Mouse (Mus musculus): ENCODE data around the gene Swi5.

Swi5 gene

DNA sequence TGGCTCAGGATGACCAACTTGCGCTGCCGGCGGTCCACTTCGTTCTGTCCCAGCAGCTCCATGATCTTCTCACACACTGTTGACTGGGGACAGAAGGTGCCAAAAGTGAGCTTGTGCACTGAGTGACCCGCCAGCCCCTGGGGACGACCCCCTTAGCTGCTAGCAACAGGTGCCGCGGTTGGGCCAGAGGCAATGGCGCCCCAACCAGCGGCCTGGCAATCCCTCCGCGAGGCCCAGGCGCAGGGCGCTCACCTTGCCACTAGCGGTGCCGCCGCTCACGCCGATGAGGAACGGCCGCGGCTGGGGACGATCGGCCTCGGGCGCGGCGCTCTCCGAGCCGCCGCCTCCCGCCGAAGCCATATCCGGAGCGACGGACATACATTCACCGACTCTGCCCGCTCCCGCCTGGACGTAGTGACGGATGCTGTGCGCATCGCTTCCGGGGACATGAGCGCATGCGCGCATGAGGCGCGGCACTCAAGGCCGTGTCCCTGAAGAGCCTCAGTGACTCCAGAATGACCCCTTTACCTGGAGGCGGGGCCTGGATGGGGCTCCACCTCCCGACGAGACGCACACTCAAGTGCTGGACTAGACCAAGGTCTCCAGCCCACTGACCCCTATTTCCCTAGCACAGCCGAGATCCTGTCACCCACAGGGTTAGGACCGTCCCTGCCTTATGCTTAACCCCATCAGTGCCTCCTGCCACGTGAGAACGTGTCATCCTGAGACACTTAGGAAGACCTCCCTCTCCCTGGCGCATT, 28.0 kb downstream of the Swi5 start, which contains the start of gene Uck1:
Gene Uck1, minus strand, starts transcription at position 503 of the 761 bp plus-strand sequence.
- DNase-seq: peak; percentile 90 to 94

DNA sequence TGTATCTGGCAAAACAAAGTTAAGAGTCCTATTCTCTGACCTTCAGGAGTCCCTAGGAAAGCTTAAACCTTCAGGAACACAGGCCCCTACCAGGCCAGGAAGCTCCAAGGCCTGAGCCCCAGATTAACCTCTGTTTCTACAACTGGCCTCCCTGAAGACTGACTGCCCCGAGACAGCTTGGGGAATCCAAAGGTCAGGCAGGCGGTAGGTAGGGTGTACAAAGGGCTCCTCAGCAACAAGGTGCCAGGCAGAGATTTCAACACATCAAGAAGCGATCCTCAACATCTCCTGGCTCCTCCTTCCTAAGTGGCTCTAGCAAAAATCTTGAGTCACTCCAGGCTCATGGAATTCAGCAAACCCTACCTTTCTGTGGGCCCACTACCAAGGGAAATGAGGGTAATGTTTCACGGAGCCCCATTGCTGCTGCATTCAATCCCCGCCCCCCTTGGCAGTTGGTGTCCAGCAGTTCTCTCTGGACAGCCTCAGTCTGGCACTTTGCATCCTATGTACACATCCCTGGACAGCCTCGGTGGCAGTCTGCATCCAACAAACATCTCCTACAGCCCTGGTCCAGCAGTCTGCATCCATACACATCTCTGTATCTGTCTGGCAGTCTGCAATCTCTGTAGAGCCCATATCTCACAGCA, 28.9 kb downstream of the Swi5 start:
- DNase-seq: no peak

DNA sequence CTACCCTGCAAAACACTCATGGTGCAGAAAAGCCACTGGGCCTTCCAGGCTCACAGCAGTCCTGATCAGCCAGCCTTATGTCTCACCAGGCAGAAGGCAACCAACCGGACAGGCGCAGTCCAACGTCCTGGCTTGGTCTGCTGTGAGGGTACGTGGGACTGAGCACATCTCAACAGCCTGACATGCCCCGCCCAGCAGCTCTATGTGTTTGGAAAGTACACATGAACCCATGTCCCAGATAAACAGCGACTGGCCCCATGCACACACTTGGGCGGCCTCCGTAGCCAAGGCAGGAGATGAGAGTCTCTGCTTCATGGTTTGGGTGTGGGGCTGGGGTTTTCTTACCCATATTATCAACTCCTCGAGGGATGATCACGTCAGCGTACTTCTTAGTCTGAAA, 31.6 kb downstream of the Swi5 start:
- DNase-seq: no peak

DNA sequence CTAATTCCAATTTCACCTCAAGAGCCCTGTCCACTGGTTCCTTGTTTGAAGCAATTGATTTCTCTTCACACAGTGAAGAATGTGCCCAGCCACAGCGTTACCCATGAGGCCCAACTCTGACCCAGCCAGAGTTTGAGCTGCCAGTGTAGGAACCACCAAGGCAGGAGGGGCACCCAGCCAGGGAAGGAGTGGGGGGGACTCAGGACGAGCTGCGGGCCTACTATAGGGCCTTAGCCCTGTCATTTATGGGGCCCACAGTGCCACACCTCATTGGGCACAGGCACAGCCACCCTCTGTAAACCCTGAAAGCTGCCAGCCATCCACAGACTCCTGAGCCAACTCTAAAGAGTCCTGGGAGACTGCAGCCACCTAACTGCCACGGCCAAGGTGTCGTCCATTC, 33.3 kb downstream of the Swi5 start:
- DNase-seq: no peak

DNA sequence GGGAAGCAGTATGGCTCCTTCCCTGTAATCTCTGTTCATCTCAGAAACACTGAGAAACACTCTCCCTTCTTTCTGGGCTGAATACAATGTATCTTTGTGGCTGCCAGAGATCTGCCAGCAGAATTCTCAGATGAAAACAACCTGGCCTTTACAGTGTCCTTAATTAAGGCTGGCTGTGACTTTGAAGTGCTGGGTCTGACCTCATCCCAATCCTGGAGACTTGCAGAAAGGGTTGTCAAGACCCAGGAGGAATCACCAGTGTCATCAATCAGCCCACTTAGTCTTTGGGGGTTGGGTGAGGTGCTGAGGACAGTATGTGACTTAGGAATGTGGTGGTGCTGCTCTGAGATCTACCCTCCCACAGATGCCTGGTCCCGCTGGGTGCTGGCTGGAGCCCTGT, 34.5 kb downstream of the Swi5 start:
- no peak for DNase-seq

DNA sequence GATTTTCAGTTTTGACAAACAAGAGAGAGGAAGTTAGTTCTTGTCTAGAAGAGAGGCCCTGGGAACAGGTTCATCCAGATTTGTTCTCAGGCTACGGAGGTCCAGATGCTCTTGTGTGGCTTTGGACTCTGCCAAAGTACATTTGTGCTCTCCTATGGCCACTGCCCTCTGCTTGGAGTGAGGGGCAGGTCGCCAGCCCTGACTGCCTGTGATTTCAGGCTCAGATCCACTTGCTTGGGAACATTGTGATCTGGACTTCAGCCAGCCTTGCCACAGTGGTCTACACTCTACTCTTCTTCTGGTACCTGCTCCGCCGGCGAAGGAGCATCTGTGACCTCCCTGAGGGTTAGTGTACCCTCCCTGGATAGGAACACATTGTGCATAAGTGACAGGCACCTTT, 35.2 kb downstream of the Swi5 start:
- no peak for DNase-seq

DNA sequence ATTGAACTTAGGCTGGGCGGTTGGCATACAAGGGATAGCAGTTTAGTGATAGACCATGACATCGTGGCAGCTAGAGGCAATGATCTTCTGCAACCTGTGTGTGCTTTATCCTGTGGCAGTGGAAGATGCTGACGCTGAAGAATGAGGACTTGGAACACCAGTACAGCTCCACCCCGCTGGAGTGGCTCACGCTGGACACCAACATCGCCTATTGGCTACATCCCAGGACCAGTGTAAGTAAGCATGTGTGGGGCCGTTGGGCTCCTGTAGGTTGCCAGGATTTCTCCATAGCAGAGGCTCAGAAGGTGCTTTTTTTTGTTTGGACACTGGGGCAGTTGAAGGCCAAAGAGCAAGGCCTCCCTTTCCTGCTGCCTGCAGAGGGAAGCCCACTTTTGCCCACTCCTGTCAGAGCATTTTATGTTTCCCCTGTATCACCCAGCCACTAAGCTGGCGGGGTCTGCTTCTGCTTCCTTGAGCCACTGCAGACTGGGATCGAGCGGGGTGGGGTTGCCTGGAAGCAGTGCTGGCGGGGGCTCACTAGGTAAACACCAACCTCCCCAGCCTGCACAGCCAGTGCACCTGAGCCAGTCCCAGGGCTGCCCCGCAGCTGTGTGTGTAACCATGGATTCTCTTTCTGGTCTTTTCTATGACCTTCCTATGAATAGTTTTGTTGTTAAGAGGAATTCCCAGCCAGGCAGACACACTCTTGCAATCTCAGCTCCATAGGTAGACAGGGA, 35.9 kb downstream of the Swi5 start:
- no peak for DNase-seq

DNA sequence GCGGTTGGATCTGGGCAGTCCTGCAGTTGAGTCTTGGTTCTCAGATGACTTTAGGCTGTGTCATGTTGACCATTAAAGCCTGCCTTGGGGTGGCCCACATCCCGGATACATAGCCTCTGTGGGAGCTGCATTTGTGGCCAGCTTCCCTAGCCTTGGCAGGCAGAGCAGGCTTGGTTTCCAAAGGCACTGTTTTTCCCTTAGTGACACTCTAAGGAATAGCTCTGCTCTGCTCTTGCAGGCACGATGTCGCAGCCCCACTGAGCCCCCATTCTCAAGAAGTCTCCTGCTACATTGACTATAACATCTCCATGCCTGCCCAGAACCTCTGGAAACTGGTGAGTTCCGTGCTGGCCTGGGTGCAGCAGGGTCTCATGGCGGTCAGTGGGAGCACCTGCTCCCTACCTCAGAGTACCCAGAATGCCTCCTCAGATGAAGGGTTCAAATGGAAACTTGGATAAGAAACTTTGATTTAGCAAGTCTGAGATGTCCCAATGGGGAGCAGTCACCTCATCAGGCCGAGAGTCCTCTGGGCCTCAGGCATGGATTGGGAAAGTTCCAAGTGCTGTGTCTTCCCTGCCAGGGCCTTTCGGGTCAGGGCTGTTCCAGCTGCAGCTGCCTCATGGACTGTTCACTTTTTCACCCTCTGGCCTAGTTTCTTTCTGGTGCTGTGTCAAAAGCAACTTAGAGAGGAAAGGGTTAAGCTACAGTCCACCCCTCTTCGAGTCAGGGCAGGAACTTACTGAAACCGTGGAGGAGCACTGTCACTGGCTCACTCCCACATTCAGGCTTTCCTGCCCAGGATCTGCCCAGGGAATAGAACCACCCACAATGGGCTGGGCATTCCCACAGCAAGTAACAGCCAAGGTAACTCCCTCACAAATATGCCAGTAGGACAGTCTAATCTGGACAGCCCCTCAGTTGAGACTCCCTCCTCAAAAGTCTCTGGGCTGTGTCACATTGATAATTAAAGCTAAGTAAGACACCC, 39.2 kb downstream of the Swi5 start:
- DNase-seq: no peak

DNA sequence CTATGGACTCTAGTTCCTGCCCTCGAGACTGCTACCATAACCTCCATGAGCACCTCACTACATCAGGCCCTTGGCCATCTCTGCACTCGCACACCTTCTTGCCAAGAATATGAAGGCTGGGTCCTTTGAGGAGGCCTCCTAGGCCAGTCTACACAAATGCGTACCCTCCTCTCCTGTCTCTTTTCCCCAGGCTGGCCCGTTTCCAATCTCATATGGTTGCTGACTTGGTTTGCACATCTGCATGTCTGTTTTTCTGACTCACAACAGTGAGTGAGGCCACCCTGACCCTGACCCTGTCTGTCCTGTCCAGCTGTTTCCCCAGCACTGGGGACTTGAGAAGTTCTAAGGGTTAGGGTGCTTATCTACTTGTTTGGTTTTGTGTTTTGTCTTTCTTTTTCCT, 41.1 kb downstream of the Swi5 start:
- no peak for DNase-seq

DNA sequence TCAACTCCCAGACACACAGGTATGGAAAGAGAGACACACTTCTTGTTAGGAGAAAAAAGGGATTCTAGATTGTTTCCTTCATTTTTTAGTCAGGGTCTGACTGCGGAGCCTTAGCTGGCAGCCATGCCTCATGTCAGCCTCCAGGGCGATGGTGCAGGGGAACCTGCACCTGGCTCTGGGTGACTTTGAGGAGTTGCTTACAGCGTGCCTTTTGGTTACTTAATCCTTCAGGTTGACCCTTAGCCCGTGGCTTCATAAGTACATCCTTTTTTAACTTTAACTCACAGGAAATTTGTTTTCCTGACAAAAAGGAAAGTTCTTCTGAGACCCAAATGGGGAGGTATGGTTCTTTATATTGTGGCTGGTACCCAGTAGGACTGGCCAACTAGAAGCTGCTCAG, 44.9 kb downstream of the Swi5 start:
- DNase-seq: no peak

DNA sequence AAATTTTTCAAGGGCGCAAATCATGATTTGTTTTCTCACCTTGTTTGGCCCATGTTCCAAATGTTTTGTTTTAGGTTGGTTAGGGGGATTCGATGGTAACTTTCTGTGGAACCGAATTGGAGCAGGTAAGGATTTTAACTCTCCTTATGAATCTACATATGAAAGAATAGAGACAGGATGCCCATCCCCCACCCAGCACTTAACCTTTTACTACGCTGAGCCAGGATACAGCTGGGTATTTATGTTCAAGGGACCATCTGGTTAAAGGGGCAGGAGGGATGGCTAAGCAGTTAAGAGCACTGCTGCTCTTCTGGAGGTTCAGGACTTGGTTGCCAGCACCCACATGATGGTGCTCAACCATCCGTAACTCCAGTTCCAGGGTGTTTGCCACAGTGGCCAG, 47.3 kb downstream of the Swi5 start:
- DNase-seq: no peak

DNA sequence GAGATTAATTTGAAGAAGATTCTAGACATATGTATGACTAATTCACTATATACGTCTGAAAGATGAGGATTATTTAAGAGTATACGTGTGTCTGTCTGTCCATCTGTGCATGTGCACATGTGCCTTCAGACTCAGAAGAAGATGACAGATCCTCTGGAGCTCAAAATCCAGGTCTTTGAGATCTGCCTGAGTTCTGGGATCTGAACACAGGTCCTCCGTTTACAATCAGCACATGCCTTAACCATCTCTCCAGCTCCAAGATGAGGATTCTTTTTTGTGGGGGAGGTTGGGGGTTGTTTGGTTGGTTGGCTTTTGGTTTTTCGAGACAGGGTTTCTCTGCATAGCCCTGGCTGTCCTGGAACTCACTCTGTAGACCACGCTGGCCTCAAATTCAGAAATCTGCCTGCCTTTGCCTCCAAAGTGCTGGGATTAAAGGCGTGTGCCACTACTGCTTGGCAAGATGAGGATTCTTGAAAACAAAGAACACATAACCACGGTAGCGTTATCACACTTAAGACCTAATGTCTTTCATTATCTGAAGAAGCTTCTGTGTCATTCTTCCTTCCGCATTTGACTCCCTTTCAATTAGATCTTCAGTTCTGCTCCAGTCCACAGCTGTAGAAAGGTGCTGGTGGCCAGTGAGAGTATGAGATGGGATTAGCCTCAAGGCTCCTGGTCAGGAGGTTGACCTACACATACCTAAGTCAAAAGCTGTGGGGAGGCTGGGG, 49.0 kb downstream of the Swi5 start:
- DNase-seq: no peak

DNA sequence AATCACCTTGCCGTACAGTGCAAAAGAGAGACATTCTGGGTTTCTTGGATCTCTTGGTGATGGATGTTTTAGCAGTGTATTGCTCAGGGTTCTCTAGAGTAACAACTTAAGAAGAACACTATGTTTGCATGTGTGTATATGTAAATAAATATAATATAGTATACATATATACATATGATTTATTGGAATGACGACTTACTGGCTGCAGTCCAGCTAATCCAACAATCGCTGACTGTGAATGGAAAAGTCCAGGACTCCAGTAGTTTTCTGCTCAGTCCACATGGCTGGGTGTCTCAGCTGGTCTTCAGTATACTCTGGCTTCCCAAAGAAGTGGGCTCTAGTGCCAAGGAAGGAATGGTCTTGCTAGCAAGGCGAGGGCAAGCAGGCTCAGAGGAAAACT, 50.3 kb downstream of the Swi5 start:
- no peak for DNase-seq

DNA sequence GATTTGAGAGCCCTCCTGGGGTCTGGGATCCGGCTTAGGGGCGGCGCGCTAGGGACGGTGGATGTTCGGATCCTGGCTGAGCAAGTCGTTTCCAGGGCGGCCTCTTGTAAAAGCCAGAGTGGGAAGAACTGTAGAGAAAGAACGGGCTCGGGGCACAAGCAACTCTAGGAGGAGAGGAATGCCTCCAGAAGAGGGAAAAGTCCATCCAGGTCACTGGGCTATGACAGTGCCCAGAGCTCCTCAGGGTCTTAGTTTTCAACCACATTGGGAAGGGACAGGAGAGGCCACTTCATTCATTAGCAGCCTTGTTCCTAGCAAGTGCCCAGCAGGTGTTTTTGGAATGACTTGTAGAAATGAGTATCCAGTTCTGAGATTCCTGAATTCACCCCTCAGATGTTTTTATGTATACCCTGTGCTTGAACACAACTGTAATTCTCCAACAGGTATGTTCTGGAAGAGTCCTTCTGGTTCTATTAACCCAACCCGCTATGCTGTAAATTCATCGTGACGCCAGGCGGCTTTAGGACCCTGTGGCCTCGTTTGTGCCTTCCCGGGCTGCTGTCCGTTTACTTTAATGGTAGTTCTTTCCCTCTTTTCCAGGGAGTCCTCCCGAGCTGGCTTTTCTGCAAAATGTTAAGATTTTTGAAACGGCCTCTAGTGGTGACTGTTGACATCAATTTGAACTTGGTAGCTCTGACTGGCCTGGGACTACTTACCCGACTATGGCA, 51.0 kb downstream of the Swi5 start:
- peak; percentile 69 to 72 for DNase-seq

DNA sequence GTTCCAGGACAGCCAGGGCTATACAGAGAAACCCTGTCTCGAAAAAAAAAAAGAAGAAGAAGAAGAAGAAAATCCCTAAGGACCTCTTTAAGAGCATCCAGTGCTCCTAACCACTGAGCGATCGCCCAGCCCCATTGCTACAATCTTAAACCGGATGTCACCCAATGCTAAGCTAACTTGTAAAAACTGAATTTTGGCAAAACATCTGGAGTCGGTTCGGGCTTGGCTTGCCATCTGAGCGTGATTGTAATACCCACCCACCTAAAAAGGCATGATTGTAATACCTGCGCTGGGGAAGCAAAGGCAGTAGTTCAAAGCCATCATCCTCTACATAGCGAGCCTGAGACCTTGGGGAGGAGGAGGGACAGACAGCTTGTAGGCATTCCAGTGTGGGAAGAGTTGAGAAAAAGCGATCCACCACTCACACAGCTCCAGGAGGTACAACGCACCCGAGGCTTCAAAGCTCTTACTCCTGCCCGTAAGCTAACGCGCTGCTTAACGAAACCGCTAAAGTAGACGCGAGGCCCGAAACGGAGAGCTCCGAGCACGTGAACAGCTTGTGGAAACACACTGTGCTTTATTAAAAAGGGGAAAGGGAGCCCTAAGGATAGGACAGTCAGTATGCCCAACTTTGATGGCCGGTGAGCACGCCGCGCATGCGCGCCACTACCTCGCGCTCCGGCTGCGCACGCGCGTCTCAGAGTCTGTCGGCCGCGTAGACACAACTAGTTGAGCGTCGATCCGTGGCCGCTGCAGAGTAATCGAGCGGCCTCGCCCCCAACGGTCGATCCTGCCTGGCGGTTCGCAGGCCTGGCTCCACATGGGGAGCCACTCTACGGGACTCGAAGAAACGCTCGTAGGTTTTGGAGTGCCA, 51.8 kb downstream of the Swi5 start, which contains the start of gene Pomt1:
Gene Pomt1, plus strand, starts transcription at position 705 of the 874 bp plus-strand sequence.
- peak; percentile 92 to 95 for DNase-seq

DNA sequence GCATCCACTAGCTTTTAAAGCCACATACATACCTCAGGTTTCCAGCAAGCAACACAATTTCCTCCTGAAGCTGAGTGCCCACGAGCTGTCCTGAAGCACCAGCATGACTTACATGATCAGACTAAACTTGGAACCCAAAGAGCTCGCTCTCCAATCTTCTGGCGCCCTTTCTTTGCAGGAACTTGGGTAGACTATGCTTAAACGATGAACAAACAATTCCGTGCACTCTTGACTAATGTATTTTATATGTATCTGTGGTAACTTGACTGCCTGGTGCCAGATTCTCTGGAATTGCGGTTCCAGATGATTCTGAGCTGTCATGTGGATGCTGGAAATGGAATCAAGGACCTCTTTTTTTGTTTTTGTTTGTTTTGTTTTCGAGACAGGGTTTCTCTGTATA, 52.4 kb downstream of the Swi5 start:
- no peak for DNase-seq
